Mouse (Mus musculus): ENCODE data around the gene Rsu1. TPM values are rescaled to one million over a fixed set of nuclear protein-coding genes. Genes with fewer than 3 reads are reported as not detected.

The Rsu1 gene
- total and polyA plus RNA-seq, 3 experiments, result 39.1 to 86.1 (median 73.5) TPM

- no peak for DNase-seq
Observed at GRCm38 (mm10) chr2:13169158-13169890, 101.9 kb downstream of the Rsu1 start.

DNA sequence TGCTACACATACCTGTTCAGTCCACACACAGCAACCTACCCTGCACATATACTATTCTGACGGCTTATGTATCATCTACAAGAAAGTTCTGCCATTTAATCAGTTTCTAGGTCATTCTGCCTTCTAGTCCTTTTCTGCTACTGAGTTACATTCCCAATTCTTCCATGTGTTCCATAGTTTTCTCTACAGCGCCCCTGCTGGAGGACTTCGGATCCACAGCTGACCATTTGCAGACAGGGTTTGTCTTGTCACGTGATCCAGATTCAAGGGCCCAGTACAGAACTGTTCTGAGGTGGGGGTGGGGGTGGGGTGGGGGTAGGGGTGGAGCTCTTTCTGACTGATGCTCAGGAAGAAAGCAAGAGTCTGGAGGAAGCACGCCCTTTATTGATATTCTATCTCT lies 102.5 kb downstream of the Rsu1 start:
- DNase-seq, result no peak

GRCm38 (mm10) chr2:13161717-13162116 lies 109.5 kb downstream of the Rsu1 start:
- no peak for DNase-seq

- no peak for DNase-seq
Observed at GRCm38 (mm10) chr2:13145245-13145644, 126.0 kb downstream of the Rsu1 start.

GRCm38 (mm10) chr2:13134890-13135289 lies 136.3 kb downstream of the Rsu1 start:
- DNase-seq, result no peak

GRCm38 (mm10) chr2:13132841-13133240 lies 138.4 kb downstream of the Rsu1 start:
- no peak for DNase-seq

DNA sequence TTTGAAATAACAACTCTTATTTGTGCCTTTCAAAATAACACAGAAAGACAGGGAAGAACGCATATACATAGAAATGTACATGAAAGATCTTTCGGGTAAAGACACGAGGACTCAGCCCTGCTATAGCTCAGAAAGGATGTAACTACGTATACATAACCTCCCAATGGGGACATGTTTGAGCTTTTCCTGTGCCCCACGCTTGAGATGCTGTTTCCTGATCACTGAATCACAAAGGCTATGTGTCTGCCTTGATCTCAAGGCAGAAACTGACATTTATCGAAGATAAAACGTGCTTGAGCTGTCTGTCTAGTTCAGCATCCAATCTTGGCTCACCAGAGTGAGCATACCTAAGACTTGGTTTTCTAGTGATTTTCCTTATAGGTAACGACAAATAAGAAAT lies 138.8 kb downstream of the Rsu1 start:
- DNase-seq, result no peak

DNA sequence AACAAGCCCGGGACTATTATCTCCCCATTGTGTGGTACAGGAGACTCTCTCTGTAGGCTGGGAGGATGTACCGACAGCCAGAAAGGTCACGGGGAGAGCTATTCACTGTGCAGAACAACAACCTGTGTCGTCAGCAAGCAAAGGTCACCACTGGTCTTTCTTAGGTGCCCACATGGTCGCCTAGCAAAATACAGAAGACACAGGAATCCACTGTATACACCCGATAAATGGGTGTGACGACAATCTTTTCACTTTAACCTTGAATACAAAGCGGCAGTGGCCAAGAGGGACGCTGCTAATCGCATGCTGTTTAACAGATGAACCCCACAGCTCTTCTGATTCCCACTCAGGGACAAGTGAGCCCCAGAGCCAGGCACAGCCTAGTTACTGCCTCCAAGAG lies 141.4 kb downstream of the Rsu1 start:
- no peak for DNase-seq

DNA sequence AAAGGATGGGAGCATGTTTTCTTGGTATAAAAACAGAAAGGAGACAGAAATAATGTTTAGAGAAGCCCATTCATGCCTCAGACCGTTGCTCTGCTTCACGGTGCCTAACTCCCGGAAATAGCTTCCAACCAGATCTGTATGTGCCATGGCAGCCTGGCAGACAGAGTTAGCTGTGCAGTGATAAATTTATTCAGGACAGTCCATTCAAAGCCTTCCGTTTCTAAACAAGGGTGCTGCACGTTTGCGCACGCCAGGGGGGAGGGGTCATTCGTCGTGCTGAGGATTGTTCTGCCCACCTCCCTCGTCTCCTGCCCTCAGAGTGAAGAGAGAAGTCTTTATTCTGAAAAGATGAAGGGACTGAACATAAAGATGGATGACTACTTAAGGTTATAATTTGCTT lies 141.9 kb downstream of the Rsu1 start:
- DNase-seq, result no peak

- no peak for DNase-seq
Observed at GRCm38 (mm10) chr2:13120461-13120860, 150.8 kb downstream of the Rsu1 start.

DNA sequence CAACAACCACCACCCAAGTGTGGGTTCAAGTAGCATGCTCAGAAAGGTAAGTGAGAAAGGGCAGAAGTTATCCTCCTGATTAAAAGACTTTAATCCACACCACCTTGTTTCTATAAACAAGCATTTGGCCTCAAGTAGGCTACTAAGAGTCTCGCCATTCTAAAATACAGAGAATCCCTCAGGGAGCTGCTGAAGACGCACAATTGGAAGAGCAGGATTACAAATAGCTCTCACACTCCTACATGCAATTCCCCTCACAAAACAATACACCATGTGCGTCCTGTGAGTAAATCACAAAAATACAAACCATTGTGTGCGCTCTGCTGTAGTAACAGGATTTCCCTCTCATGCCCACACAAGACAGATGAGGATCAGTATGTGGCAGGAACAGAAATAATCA lies 153.3 kb downstream of the Rsu1 start:
- no peak for DNase-seq

GRCm38 (mm10) chr2:13106531-13106930 lies 164.7 kb downstream of the Rsu1 start:
- no peak for DNase-seq

GRCm38 (mm10) chr2:13104388-13104787 lies 166.8 kb downstream of the Rsu1 start:
- no peak for DNase-seq

DNA sequence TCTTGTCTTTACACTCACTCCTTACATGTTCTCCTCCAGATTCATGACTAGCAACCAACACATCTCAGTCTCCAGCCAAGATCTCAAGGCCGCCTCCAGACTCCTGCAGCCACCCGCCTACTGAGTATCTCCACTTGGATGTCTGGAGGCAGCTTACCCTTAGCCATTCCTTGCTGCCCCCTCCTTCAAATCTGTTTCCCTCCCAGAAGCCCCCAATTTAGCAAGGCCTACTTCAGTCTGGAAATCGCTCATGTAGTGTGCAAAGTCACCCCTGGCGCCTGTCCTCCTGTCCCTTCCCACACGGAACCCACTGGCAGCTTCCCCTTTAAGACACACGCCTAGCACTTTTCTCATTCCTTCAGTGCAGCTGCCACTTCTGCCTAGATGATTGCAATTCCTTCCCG lies 167.4 kb downstream of the Rsu1 start:
- DNase-seq, result no peak

GRCm38 (mm10) chr2:13094045-13094444 lies 177.2 kb downstream of the Rsu1 start:
- DNase-seq, result no peak

DNA sequence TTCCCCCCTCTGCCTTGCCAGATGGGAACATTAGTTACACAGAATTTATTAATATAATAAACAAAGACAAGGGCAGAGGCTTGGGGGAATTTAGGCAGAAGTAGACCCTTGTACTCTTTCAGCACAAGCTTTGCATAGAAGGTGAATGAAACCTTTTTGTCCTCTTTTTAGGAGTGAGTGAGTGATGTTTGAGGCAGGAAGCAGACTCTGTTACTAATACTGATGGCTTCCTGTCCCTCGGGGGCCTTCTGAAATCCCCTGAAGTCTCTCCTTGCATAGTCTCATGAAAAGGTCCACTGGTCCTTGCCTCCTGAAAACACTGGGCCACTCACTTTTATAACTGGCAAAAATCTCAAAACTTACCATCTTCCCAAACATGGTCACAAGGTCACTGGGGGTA lies 177.6 kb downstream of the Rsu1 start:
- no peak for DNase-seq

DNA sequence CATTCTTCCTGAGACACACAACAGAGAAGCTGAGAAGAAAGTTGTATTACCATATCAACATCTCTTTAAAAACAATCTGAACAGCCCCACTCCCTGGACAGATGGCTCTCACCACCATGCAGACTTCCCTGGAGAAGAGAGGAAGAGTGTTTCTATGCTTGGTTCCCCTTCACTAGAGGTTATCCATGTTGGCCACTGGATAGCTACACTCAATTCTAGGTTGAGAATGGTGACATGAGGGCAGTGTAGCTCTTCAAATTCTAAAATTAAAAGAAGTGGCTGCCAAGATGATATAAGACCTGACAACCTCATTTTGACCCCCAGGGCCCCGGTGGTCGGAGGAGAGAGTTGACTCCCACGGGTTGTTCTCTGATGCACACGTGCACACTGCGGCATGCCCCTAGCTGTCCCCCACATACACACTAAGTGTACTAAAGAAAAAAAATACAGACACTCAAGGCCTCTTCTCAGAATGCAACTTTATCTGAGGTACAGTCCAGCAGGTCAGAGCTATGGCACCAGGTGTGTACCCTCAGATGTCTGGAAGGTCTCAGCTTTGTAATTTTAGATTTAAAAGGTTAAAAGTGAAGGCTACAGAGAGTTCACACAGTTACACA lies 179.7 kb downstream of the Rsu1 start:
- DNase-seq, result no peak

GRCm38 (mm10) chr2:13090841-13091240 lies 180.4 kb downstream of the Rsu1 start:
- DNase-seq, result no peak

- DNase-seq, result no peak
Observed at GRCm38 (mm10) chr2:13089861-13090260, 181.4 kb downstream of the Rsu1 start.

GRCm38 (mm10) chr2:13088266-13088665 lies 182.9 kb downstream of the Rsu1 start:
- no peak for DNase-seq

DNA sequence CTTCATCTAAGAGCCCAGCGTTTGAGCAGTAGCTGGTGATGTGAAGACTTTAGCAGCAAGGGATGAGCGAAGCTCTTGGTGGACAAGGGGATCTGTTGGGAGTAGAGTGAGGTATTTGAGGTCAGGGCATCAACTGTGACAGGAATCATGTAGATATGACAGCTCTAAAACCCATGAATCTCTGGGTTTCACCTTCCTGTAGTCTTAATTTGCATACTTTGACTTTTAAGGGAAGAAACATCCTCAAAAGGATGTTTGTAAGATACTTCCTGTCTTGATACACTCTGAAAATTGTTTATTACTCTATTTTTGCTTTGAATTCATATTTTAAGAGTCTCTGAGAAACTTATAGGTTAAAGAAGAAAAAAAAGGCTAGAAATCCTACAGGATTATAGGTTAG lies 183.4 kb downstream of the Rsu1 start:
- no peak for DNase-seq

DNA sequence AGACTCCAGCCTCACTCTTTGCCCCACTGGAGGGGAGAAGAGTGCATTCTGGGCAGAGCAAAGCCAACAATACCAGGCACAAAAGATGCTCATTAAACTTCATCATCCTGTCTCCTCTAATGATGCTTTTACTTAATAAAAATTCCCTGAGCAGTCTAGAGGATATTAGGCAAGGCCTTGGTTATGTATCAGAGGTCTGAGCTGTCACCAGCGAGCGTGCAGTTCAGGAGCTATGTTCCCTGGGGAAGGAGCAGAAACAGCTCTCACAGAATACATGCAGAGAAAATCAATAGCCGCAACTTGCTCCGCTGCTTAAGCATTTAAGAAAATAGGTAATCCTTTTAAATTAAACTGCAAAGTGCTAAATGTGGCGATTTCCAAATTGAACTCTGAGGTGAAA lies 187.0 kb downstream of the Rsu1 start:
- DNase-seq, result no peak

DNA sequence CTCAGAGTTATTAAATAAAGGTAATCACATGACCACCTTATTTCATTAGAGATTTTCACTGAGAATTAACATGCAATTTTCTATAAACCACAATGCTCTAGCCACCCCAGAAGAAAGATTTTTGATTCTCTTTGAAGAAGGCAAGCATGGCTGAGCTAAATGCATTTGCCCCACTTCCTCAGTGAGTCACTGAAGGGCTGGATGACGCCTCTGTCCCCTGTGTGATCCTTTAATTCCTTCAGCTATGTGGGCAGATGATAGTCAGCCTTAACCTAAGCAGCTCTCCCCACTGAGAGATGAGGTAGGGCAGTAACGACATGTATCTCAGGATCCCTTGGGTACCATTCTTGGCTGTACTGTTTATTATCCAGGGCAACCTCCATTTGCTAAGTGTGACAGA lies 190.7 kb downstream of the Rsu1 start:
- DNase-seq, result no peak

- DNase-seq, result no peak
Observed at GRCm38 (mm10) chr2:13072243-13072642, 199.0 kb downstream of the Rsu1 start.
